8 mouse cellular contexts compared by ENCODE assay signal in the genomic region with DNA sequence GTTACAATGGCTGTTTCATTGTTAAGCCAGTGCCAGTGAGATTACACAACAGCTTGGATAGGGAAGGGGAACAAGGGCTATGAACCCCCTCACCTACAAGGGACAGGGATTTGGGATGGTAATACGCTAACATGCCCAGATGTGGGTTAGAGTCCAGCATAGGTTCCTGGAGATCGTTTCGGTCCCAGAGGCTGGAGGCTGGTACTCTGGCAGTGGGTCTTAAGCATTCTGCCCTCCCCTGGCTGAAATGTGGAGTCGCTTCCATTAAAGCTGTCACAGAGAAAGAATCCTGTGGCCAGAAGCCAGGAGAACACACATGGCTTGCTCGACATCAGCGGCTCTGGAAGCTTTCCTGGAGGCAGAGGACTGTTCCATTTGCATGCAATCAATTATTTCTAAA. TPM values are rescaled to one million over a fixed set of nuclear protein-coding genes. Genes with fewer than 3 reads are reported as not detected.
DNase-seq lines count a peak whose midpoint lies in the region; ATAC-seq lines count a peak whose summit lies in the region.

No protein-coding gene starts in this region.

- no peak for ATAC-seq in heart, embryonic 11.5 days (replicated peaks; ENCODE audit: insufficient number of reproducible peaks, low FRiP score, low TSS enrichment)
- ATAC-seq in forebrain, embryonic 15.5 days (replicated peaks), result no peak
- ATAC-seq in lung, embryonic 15.5 days (ENCODE audit: borderline replicate concordance, extremely low read depth, low FRiP score, low TSS enrichment), result no peak
- no peak for ATAC-seq in monocyte, adult 5-6 weeks (replicated peaks; ENCODE audit: insufficient number of reproducible peaks, low FRiP score, low TSS enrichment, poor library complexity, severe bottlenecking)
- no peak for ATAC-seq in inflammation-experienced regulatory T-cells, adult 6 months

- no peaks in the 10 kb centered on the region for H3K36me3 ChIP-seq in heart, embryonic 11.5 days (ENCODE audit: control insufficient read depth, insufficient read depth, low read length)
- no peaks in the 10 kb centered on the region for H3K36me3 ChIP-seq in forebrain, embryonic 15.5 days
- no peaks in the 10 kb centered on the region for H3K36me3 ChIP-seq in lung, embryonic 15.5 days

- H3K27ac ChIP-seq in heart, embryonic 11.5 days (ENCODE audit: low read depth, low read length), result no peak overlapping the region
- peak overlapping the region; percentile 99 for H3K27ac ChIP-seq in forebrain, embryonic 15.5 days (replicated peaks)
- H3K27ac ChIP-seq in lung, embryonic 15.5 days, result peak overlapping the region; percentile 93

- peaks cover 12% of the 10 kb centered on the region for H3K4me1 ChIP-seq in heart, embryonic 11.5 days (ENCODE audit: control insufficient read depth, insufficient read depth, low read length)
- H3K4me1 ChIP-seq in forebrain, embryonic 15.5 days, result peaks cover 44% of the 10 kb centered on the region
- H3K4me1 ChIP-seq in lung, embryonic 15.5 days, result peaks cover 38% of the 10 kb centered on the region

- DNase-seq in heart, adult 11 months, result peak; percentile 95
- peak; percentile 93 for DNase-seq in Muller cell, postnatal 12 days (ENCODE audit: inconsistent ontology term)
- peak; percentile 40 for DNase-seq in kidney, adult 18-20 months

- H3K9me3 ChIP-seq in heart, embryonic 11.5 days (replicated peaks; ENCODE audit: control insufficient read depth, low read length), result no peaks in the 10 kb centered on the region
- H3K9me3 ChIP-seq in forebrain, embryonic 15.5 days, result no peaks in the 10 kb centered on the region
- no peaks in the 10 kb centered on the region for H3K9me3 ChIP-seq in lung, embryonic 15.5 days

- H3K9ac ChIP-seq in heart, embryonic 11.5 days (ENCODE audit: low read depth, low read length), result no peak overlapping the region
- no peak overlapping the region for H3K9ac ChIP-seq in forebrain, embryonic 15.5 days (replicated peaks)
- no peak overlapping the region for H3K9ac ChIP-seq in lung, embryonic 15.5 days

- H3K27me3 ChIP-seq in heart, embryonic 11.5 days (ENCODE audit: control insufficient read depth, insufficient read depth, low read length), result no peaks in the 10 kb centered on the region
- H3K27me3 ChIP-seq in forebrain, embryonic 15.5 days, result no peaks in the 10 kb centered on the region
- H3K27me3 ChIP-seq in lung, embryonic 15.5 days, result no peaks in the 10 kb centered on the region

- no peak overlapping the region; the same call in 1 of the 2 replicates for H3K4me2 ChIP-seq in heart, embryonic 11.5 days
- no peak overlapping the region for H3K4me2 ChIP-seq in forebrain, embryonic 15.5 days (replicated peaks)
- H3K4me2 ChIP-seq in lung, embryonic 15.5 days, result peak overlapping the region; percentile 50; the same call in 1 of the 2 replicates

- H3K4me3 ChIP-seq in heart, embryonic 11.5 days (ENCODE audit: low read depth, low read length), result no peak overlapping the region
- no peak overlapping the region for H3K4me3 ChIP-seq in forebrain, embryonic 15.5 days
- no peak overlapping the region for H3K4me3 ChIP-seq in lung, embryonic 15.5 days

- 41% methylated on average over 6 of the region's 6 CpGs for WGBS in heart, embryonic 11.5 days (ENCODE audit: insufficient replicate concordance)
- WGBS in forebrain, embryonic 15.5 days, result 32% methylated on average over 6 of the region's 6 CpGs
- WGBS in lung, embryonic 15.5 days, result 30% methylated on average over 6 of the region's 6 CpGs

RNA-seq across cellular contexts. Expression of gene Tnrc6b, which starts 1.5 kb away (rescaled TPM):
- 16.7 and 17.9 TPM in 2 replicates for polyA plus RNA-seq in heart, embryonic 11.5 days (2014; fragmentation: Nextera tagmentation; extraction: Ambion mirVana)
- 34.2 and 35.2 TPM in 2 replicates for polyA plus RNA-seq in forebrain, embryonic 15.5 days (2015; fragmentation: Nextera tagmentation; extraction: Ambion mirVana)
- 24.6 and 27.2 TPM in 2 replicates for polyA plus RNA-seq in lung, embryonic 15.5 days (2015; fragmentation: Nextera tagmentation; extraction: Ambion mirVana)
- 42.3 to 110 TPM (median 48.2 TPM) in 3 replicates for total RNA-seq in monocyte, adult 5-6 weeks (2017)
- 10 to 100 TPM; 37.5 to 60.3 (median 51.2) TPM for polyA plus RNA-seq in inflammation-experienced regulatory T-cells, adult 6 months (2017; shearing (Covaris generic))

RNA-seq across cellular contexts. Expression of gene Fam83f, which starts 37.9 kb away (rescaled TPM):
- 0.19 TPM in 1 of 2 replicates, not detected in the other for polyA plus RNA-seq in heart, embryonic 11.5 days (2014; fragmentation: Nextera tagmentation; extraction: Ambion mirVana)
- 0.05 and 0.15 TPM in 2 replicates for polyA plus RNA-seq in forebrain, embryonic 15.5 days (2015; fragmentation: Nextera tagmentation; extraction: Ambion mirVana)
- polyA plus RNA-seq in lung, embryonic 15.5 days (2015; fragmentation: Nextera tagmentation; extraction: Ambion mirVana), result 1.1 and 1.5 TPM in 2 replicates
- total RNA-seq in monocyte, adult 5-6 weeks (2017), result 0.10 to 0.57 TPM in 2 of 3 replicates, not detected in the other
- not detected for polyA plus RNA-seq in inflammation-experienced regulatory T-cells, adult 6 months (2017; shearing (Covaris generic))

Comparison
In these comparisons a context has a peak if more than half of its experiments do, and no peak if none do; other contexts are left out.
1. DNase-seq: peak in every context shown above with its lines; median percentile 95 in heart, adult 11 months; 93 in Muller cell, postnatal 12 days; 40 in kidney, adult 18-20 months.